Mouse (Mus musculus): ENCODE results near the gene Stox2.

Gene Stox2

GRCm38 (mm10) chr8:47409061-47409460 lies 37.1 kb downstream of the Stox2 start:
- no peak for DNase-seq (ENCODE audit: low spot score)

GRCm38 (mm10) chr8:47404852-47405251 lies 41.3 kb downstream of the Stox2 start:
- no peak for DNase-seq (ENCODE audit: low spot score)

GRCm38 (mm10) chr8:47392927-47393326 lies 53.2 kb downstream of the Stox2 start:
- DNase-seq (ENCODE audit: low spot score) = no peak

- DNase-seq (ENCODE audit: low spot score) = no peak
These were observed 53.9 kb downstream of the Stox2 start for GRCm38 (mm10) chr8:47392290-47392689.

GRCm38 (mm10) chr8:47391844-47392243 lies 54.3 kb downstream of the Stox2 start:
- no peak for DNase-seq (ENCODE audit: low spot score)

GRCm38 (mm10) chr8:47389430-47389829 lies 56.7 kb downstream of the Stox2 start:
- no peak for DNase-seq (ENCODE audit: low spot score)

- no peak for DNase-seq (ENCODE audit: low spot score)
These were observed 58.0 kb downstream of the Stox2 start for GRCm38 (mm10) chr8:47388171-47388570.

- no peak for DNase-seq (ENCODE audit: low spot score)
These were observed 60.4 kb downstream of the Stox2 start for GRCm38 (mm10) chr8:47385810-47386209.

GRCm38 (mm10) chr8:47384151-47384550 lies 62.0 kb downstream of the Stox2 start:
- DNase-seq (ENCODE audit: low spot score) = no peak

DNA sequence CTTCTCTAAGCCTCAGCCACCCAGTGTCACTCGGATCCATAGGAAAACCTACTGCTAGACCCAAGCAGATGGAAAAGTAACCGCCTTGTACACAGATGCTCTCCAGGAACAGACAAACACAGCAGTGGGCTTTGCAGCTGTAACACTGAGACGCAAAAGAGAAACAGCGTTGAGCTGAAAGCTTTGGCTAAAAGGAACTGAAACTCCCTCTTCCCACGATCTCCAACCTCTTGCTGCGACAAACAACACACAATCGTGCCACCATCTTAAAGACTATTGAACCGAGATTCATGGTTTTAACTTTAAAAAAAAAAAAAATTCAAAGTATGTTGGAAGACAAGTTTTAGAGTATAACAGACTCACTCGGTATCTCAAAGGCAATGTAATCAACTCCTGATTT lies 62.5 kb downstream of the Stox2 start:
- DNase-seq (ENCODE audit: low spot score) = no peak

- DNase-seq (ENCODE audit: low spot score) = no peak
These were observed 64.9 kb downstream of the Stox2 start for GRCm38 (mm10) chr8:47381216-47381615.

GRCm38 (mm10) chr8:47380725-47381124 lies 65.4 kb downstream of the Stox2 start:
- DNase-seq (ENCODE audit: low spot score) = no peak

DNA sequence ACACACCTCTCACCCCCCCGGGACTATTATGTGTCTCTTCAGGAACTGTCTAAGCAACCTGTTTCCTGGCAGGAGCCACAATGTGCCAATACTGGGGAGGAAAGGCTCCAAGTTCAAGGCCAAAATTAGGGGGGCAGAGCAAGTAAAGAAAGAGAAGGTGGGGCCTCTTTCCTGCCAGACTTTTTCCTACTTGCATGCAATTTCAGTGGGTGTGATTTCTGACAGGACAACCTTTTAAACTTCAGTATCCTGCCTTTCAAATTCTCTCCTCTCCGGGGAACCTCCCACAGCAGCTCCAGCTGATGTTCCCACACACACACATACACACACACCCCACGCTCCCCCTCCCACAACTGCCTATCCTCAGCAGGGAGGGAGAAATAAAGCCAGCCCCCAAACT lies 66.1 kb downstream of the Stox2 start:
- no peak for DNase-seq (ENCODE audit: low spot score)

DNA sequence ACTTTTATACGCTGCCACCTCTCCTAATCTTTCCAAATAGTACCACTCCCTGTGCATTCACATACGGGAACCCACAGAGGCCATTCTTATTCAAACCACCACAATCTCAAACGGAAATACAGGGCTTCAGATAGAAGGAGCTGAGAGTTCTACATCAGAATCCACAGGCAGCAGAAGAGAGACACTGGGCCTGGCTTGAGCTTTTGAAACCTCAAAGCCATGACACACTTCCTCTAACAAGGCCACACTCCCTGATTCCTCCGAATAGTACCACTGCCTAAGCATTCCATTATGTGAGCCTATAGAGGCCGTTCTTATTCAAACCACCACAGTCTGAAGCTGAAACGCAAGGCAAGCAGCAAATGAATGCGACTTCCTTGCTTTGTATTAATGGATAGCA lies 69.5 kb downstream of the Stox2 start:
- DNase-seq (ENCODE audit: low spot score) = no peak

DNA sequence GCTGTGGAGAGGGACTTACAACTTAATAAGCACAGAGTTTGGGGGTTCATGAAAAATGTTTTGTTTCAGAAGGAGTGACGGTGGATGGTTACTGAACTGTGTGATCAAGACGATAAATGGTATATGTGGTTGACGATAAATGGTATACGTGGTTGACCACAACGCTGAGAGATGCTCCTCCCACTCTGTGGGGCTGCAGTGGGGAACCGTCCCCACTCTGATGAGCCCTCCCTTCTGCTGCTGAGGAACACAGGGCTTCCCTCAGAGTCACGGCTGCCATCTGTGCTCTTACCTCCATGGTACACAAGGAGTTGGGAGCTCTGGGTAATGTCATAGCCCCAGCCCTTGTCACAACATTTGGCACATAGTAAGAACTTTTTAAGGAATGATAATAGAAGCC lies 72.4 kb downstream of the Stox2 start:
- no peak for DNase-seq (ENCODE audit: low spot score)

GRCm38 (mm10) chr8:47371539-47371938 lies 74.6 kb downstream of the Stox2 start:
- DNase-seq (ENCODE audit: low spot score) = no peak

DNA sequence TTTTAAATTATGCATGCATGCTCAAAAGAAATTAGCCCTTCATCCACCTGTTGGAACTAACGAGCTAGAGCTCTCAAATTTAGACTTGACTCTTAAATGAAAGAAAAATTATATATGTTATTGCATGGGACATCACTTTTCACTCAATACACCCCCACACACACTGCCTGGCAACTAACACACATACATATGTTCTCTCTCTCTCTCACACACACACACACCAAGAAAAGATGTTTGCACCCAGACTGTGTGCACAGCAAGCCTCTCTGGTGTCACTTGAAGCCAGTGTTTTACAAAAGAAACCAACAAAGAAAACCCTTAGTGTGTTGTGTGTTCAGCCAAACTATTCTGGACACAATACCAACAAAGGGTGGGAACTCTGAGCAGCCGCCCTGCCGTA lies 75.1 kb downstream of the Stox2 start:
- no peak for DNase-seq (ENCODE audit: low spot score)

- DNase-seq (ENCODE audit: low spot score) = peak; percentile 63
These were observed 75.6 kb downstream of the Stox2 start for GRCm38 (mm10) chr8:47370421-47371080.

DNA sequence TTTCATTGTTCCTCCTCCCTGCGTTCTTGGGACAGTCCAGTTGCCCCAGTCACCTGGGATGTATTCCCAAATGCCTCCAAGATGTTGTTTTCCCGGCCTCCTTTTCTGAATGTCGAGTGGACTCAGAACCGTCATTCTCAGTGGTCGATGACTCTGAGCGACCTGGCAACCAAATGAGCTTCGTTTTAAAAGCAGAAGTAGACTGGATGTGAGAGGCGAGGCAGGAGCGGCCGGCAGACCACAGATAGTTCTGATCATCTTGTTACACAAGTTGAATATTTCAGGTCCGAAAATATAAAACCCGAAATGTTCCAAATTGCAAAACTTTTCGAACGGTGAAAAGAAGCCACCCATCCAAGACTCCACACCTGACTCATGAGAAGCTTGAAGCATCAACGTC lies 76.2 kb downstream of the Stox2 start:
- DNase-seq (ENCODE audit: low spot score) = no peak

DNA sequence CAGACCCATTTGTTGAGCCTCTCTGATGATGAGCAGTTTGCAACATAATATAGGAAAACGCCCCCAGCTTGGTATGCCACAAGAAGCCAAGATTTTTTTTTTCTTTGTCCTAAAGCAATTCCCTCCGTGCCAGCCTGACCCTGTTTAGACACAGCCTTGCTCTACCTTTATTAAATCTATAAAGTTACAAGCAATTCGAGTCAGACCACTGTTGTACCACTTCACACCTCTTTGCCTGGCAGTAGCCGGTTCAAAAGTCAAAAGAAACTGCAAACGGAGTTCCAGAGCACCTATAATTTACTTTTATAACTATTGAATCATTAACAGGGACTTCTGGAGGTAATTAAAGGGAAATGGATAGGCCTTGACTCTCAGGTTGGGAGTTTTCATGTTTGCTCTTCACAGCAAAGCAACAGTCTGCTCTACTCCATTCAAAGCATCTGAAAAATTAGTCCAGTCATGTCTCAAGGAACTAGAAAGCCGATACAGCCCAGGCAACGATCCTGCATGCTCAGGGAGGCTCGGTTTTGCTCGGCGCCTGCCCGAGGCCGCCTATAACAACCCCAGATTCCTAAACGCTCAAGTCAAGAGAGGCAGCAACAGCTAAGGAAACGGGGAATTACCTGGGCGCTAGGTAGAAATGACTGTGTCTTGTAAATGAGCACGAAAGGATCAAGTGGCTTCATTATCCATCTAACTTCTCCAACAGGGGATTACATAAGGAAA lies 77.0 kb downstream of the Stox2 start:
- no peak for DNase-seq (ENCODE audit: low spot score)

DNA sequence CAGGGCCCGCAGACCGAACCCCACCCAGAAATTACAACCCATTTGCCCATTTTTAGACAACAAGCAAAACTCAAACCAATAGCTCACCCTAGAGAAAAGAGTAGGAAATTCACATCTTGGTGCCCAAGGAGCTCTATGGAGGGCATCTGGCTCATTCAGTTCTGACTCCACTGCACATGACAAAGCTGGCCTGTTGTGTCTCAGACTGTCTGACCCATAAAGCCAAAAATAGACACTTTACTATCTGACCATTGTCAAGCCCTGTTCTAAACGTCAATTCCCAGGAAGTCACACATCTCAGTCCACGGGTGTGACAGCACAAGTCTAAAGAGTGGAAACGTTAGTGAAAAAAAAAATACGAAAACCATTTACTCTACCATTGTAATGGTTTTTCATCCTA lies 79.1 kb downstream of the Stox2 start:
- DNase-seq (ENCODE audit: low spot score) = no peak

- DNase-seq (ENCODE audit: low spot score) = no peak
These were observed 82.9 kb downstream of the Stox2 start for GRCm38 (mm10) chr8:47363271-47363670.

GRCm38 (mm10) chr8:47355340-47355906 lies 90.7 kb downstream of the Stox2 start:
- no peak for DNase-seq (ENCODE audit: low spot score)

Data from ovary, postnatal 10 days (tissue).